Mouse (Mus musculus): ENCODE measurements around the gene Zfp120.

GRCm38 (mm10) chr2:150173833-150174232 is 37.3 kb upstream of the Zfp120 start:
- TF ChIP-seq FLI1 (IDR thresholded peaks at IDR 0.05; ENCODE audit: low read length), result no peak
- no peak for TF ChIP-seq GATA1 (IDR thresholded peaks at IDR 0.05; ENCODE audit: borderline replicate concordance, low read length)

Measured in megakaryocyte, embryonic 14.5 days (primary cell).